Mouse (Mus musculus) inflammation-experienced regulatory T-cells, adult 16 weeks (primary cell): Measurements from ENCODE around the gene Irf8. TPM values are rescaled to one million over a fixed set of nuclear protein-coding genes. Genes with fewer than 3 reads are reported as not detected.

ENCODE experiments used
- polyA plus RNA-seq: library from polyadenylated mRNA; unstranded; fragments of 100-300 nt; shearing (Covaris generic); gene quantifications from one replicate; pipeline ENCODE4 v1.2.1, GENCODE M21; 2017

Irf8 gene
- 53.9 TPM for polyA plus RNA-seq

DNA sequence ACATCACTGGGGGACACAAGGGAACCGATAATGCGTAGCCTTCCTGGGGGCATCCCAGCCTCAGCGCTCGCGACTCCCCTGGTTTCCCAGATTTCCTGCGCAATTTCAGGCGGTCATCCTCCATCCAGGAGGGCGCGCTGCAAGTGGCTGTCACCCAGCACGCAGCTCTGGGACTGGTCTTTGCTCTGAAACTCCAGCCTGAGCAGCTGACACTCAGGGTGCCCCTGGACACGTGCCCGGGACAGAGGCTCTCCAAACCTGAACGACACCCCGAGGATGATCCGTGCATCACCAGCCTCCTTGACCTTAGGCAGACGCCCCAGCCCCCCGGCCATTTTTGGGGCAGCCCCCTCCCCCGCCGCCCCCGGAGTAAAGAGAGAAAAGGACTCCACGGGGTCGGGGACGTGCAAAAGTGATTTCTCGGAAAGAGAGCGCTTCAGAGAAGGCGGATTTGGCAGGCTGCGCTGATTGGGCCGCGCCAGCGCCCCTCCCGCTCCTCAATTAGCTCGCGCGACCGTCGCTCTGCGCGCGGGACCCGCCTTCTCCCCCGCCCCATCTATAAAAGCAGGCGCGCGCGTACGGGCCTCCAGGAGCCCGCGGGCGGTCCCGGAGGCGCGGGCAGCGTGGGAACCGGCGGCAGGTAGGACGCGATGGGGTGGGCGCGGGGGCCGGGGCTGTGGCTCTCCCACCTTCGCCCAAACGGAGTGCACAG is at the start of gene Irf8:
Irf8 (plus strand) TSS at position 589 of the 712 bp plus-strand sequence.

Other genes with a start within 250 kb of the Irf8 start
- 15.8 TPM for gene Gins2, start 147.1 kb upstream of the Irf8 start, polyA plus RNA-seq
- not detected for gene 1190005I06Rik, start 88.7 kb upstream of the Irf8 start, polyA plus RNA-seq
- not detected for gene Gm27021, start 68.3 kb upstream of the Irf8 start, polyA plus RNA-seq
- gene Cox4i1, start 68.1 kb upstream of the Irf8 start, polyA plus RNA-seq, result 774 TPM
- 76.4 TPM for gene Emc8, start 67.8 kb upstream of the Irf8 start, polyA plus RNA-seq